ENCODE assay signal across 22 mouse cellular contexts in the genomic region with DNA sequence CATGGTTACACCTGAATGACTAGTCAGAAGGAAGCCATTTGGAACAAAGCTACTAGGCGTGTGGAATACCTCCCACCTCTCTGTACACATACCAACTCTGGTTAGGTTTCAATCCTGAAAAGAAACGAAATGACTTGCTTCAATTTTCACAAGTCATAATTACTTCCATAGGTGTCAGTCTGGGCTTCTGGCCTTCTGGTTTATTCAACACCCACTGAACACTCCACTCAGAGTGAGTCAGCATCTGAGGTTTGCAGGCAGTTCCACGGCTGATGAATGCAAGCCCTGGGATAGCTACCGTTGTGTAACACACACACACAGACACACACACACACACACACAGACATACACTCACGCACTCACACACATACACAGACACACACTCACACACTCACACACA. TPM values are rescaled to one million over a fixed set of nuclear protein-coding genes. Genes with fewer than 3 reads are reported as not detected.
DNase-seq lines count a peak whose midpoint lies in the region; ATAC-seq and TF ChIP-seq lines count a peak whose summit lies in the region.
"Had no signal": no experiment of that assay in that cellular context is flagged by ENCODE, and none has a peak within 500 bp of the region (broad histone marks: within the 10 kb centered on the region; RNA-seq: fewer than 3 reads in every experiment).

No protein-coding gene starts in this region.

- TF ChIP-seq CTCF in hindbrain, postnatal 0 days (IDR thresholded peaks at IDR 0.05; ENCODE audit: low read depth), result no peak

- DNase-seq in 416B (ENCODE audit: low read depth), result peak; percentile 61
- DNase-seq in right cerebral cortex, adult 2 months (ENCODE audit: low spot score in 2 of 2), result peak; percentile 70 to 71
- no peak for DNase-seq in hindbrain, postnatal 0 days (ENCODE audit: low spot score)
- DNase-seq in testis, postnatal 14 days (ENCODE audit: low spot score), result no peak
- DNase-seq in heart, embryonic 10.5 days (ENCODE audit: low spot score), result no peak
- DNase-seq: adrenal gland, postnatal 14 days; cerebellum, postnatal 25 days; gastrocnemius, postnatal 36 days; kidney, adult 18-20 months; kidney, postnatal 36 days; liver, postnatal 0 days; lung, postnatal 4 days had no signal

- 70% methylated on average over 5 of the region's 5 CpGs for WGBS in forebrain, embryonic 16.5 days
- 81% methylated on average over 5 of the region's 5 CpGs for WGBS in forebrain, embryonic 15.5 days
- WGBS in hindbrain, postnatal 0 days, result 89% methylated on average over 5 of the region's 5 CpGs
- 78% methylated on average over 5 of the region's 5 CpGs for WGBS in heart, embryonic 10.5 days

- H3K36me3 ChIP-seq in forebrain, embryonic 16.5 days (ENCODE audit: control insufficient read depth, insufficient read depth), result no peaks in the 10 kb centered on the region
- H3K36me3 ChIP-seq in forebrain, embryonic 15.5 days, result no peaks in the 10 kb centered on the region
- H3K36me3 ChIP-seq in hindbrain, postnatal 0 days (ENCODE audit: insufficient read depth, low read length), result no peaks in the 10 kb centered on the region
- no peaks in the 10 kb centered on the region for H3K36me3 ChIP-seq in heart, embryonic 10.5 days
- H3K36me3 ChIP-seq: forebrain, embryonic 12.5 days; midbrain, embryonic 13.5 days had no signal

- no peaks in the 10 kb centered on the region for H3K27me3 ChIP-seq in forebrain, embryonic 16.5 days (replicated peaks; ENCODE audit: control insufficient read depth, insufficient read depth, low read length)
- no peaks in the 10 kb centered on the region for H3K27me3 ChIP-seq in forebrain, embryonic 15.5 days
- no peaks in the 10 kb centered on the region for H3K27me3 ChIP-seq in hindbrain, postnatal 0 days (ENCODE audit: insufficient read depth, low read length)
- H3K27me3 ChIP-seq in heart, embryonic 10.5 days (ENCODE audit: insufficient read depth, poor library complexity, severe bottlenecking), result no peaks in the 10 kb centered on the region
- H3K27me3 ChIP-seq: forebrain, embryonic 12.5 days had no signal

- no peak overlapping the region for H3K27ac ChIP-seq in forebrain, embryonic 16.5 days (ENCODE audit: low read length)
- no peak overlapping the region for H3K27ac ChIP-seq in forebrain, embryonic 15.5 days (replicated peaks)
- H3K27ac ChIP-seq in hindbrain, postnatal 0 days, result no peak overlapping the region
- H3K27ac ChIP-seq in heart, embryonic 10.5 days, result no peak overlapping the region
- H3K27ac ChIP-seq: forebrain, embryonic 12.5 days; hindbrain, embryonic 14.5 days; midbrain, embryonic 13.5 days had no signal

- no peak overlapping the region for H3K9ac ChIP-seq in forebrain, embryonic 16.5 days (replicated peaks; ENCODE audit: low read depth, low read length)
- no peak overlapping the region for H3K9ac ChIP-seq in forebrain, embryonic 15.5 days (replicated peaks)
- H3K9ac ChIP-seq in hindbrain, postnatal 0 days (replicated peaks; ENCODE audit: low read length), result no peak overlapping the region
- H3K9ac ChIP-seq: forebrain, embryonic 12.5 days; hindbrain, embryonic 14.5 days; liver, postnatal 0 days; midbrain, embryonic 13.5 days had no signal

- H3K4me3 ChIP-seq in forebrain, embryonic 16.5 days (replicated peaks; ENCODE audit: low read length), result no peak overlapping the region
- no peak overlapping the region for H3K4me3 ChIP-seq in forebrain, embryonic 15.5 days
- no peak overlapping the region for H3K4me3 ChIP-seq in hindbrain, postnatal 0 days (ENCODE audit: low read length)
- H3K4me3 ChIP-seq in heart, embryonic 10.5 days, result no peak overlapping the region
- H3K4me3 ChIP-seq: forebrain, embryonic 12.5 days; midbrain, embryonic 13.5 days had no signal

- no peaks in the 10 kb centered on the region; the same call in 1 of the 2 replicates for H3K4me1 ChIP-seq in forebrain, embryonic 16.5 days (replicated peaks; ENCODE audit: control insufficient read depth, insufficient read depth, low read length)
- H3K4me1 ChIP-seq in forebrain, embryonic 15.5 days, result 0 out of 2 replicates have a peak, but pooled peaks cover 6% of the 10 kb centered on the region
- H3K4me1 ChIP-seq in hindbrain, postnatal 0 days (ENCODE audit: insufficient read depth, low read length), result no peaks in the 10 kb centered on the region
- H3K4me1 ChIP-seq in heart, embryonic 10.5 days, result no peaks in the 10 kb centered on the region

- no peak overlapping the region for H3K4me2 ChIP-seq in forebrain, embryonic 16.5 days (ENCODE audit: low read length)
- H3K4me2 ChIP-seq in forebrain, embryonic 15.5 days (replicated peaks), result no peak overlapping the region
- H3K4me2 ChIP-seq in hindbrain, postnatal 0 days (ENCODE audit: low read depth, low read length), result no peak overlapping the region
- H3K4me2 ChIP-seq: forebrain, embryonic 12.5 days; hindbrain, embryonic 14.5 days; midbrain, embryonic 13.5 days had no signal

- peak; percentile 45; the same call in 1 of the 2 replicates for ATAC-seq in forebrain, embryonic 16.5 days
- ATAC-seq in forebrain, embryonic 15.5 days (replicated peaks), result no peak
- peak; percentile 58 for ATAC-seq in granulocyte monocyte progenitor cell, adult 5-6 weeks (replicated peaks; ENCODE audit: poor library complexity, severe bottlenecking)
- no peak for ATAC-seq in hindbrain, postnatal 0 days
- ATAC-seq: liver, postnatal 0 days; midbrain, embryonic 13.5 days had no signal

- H3K9me3 ChIP-seq in forebrain, embryonic 16.5 days (ENCODE audit: control insufficient read depth, low read length), result no peaks in the 10 kb centered on the region
- no peaks in the 10 kb centered on the region for H3K9me3 ChIP-seq in forebrain, embryonic 15.5 days
- no peaks in the 10 kb centered on the region for H3K9me3 ChIP-seq in hindbrain, postnatal 0 days (ENCODE audit: low read length)
- no peaks in the 10 kb centered on the region for H3K9me3 ChIP-seq in heart, embryonic 10.5 days
- H3K9me3 ChIP-seq: forebrain, embryonic 12.5 days; midbrain, embryonic 13.5 days had no signal

RNA-seq across cellular contexts. Expression of gene Ccdc54, which starts 19.6 kb away (rescaled TPM):
- polyA plus RNA-seq in forebrain, embryonic 16.5 days (2015; fragmentation: Nextera tagmentation; extraction: Ambion mirVana), result not detected in 2 replicates
- polyA plus RNA-seq in forebrain, embryonic 15.5 days (2015; fragmentation: Nextera tagmentation; extraction: Ambion mirVana), result not detected in 2 replicates
- total RNA-seq in granulocyte monocyte progenitor cell, adult 5-6 weeks (2014; fragmentation: Nextera tagmentation), result not detected in 2 replicates
- total RNA-seq in granulocyte monocyte progenitor cell, adult 5-6 weeks (2017), result not detected in 2 replicates
- not detected in 2 replicates for total RNA-seq in hindbrain, postnatal 0 days (2014; rRNA removed)
- polyA plus RNA-seq in hindbrain, postnatal 0 days (2015; fragmentation: Nextera tagmentation; extraction: Ambion mirVana), result not detected in 2 replicates
- not detected in 2 replicates for polyA plus RNA-seq in heart, embryonic 10.5 days (2016; fragmentation: Nextera tagmentation; extraction: Ambion mirVana)
- total RNA-seq: adrenal gland, postnatal 14 days; gastrocnemius, postnatal 36 days had no signal
- polyA plus RNA-seq: embryonic facial prominence, embryonic 11.5 days; forebrain, embryonic 12.5 days; heart, embryonic 16.5 days; hindbrain, embryonic 14.5 days; limb, embryonic 14.5 days; liver, postnatal 0 days; midbrain, embryonic 13.5 days; neural tube, embryonic 11.5 days had no signal

Comparison
In these comparisons a context has a peak if more than half of its experiments do, and no peak if none do; other contexts are left out.
1. ATAC-seq: peak in forebrain, embryonic 16.5 days (single experiment) and granulocyte monocyte progenitor cell, adult 5-6 weeks (single experiment); none in forebrain, embryonic 15.5 days (single experiment) and hindbrain, postnatal 0 days (single experiment).
2. DNase-seq: peak in 416B (single experiment) and right cerebral cortex, adult 2 months (2 of 2); none in hindbrain, postnatal 0 days (single experiment), testis, postnatal 14 days (single experiment) and heart, embryonic 10.5 days (single experiment).